Mouse (Mus musculus) leukemia stem cell, adult 10-12 weeks (primary cell): ENCODE data around the gene Gm11009. TPM values are rescaled to one million over a fixed set of nuclear protein-coding genes. Genes with fewer than 3 reads are reported as not detected.

Source experiments
- polyA plus RNA-seq: library from polyadenylated mRNA; stranded (reverse); fragments of >175 nt; gene quantifications from 2 replicates; pipeline ENCODE4 v1.2.3, GENCODE M21; 2012; ENCODE audit warnings: low replicate concordance

Gm11009 gene
- not detected in 2 replicates for polyA plus RNA-seq

GRCm38 (mm10) chr2:176319394-176319793, at the start of gene Gm11009:
Gene Gm11009 (minus strand): TSS chr2:176319494.

Other genes with a start within 250 kb of the Gm11009 start
- not detected in 2 replicates for gene Gm2004, start 169.7 kb downstream of the Gm11009 start, polyA plus RNA-seq
- 0.24 TPM in 1 of 2 replicates, not detected in the other for gene 2210418O10Rik, start 92.9 kb downstream of the Gm11009 start, polyA plus RNA-seq
- not detected in 2 replicates for gene Gm14435, start 104.1 kb upstream of the Gm11009 start, polyA plus RNA-seq
- 0.54 TPM in 1 of 2 replicates, not detected in the other for gene Gm14434, start 167.3 kb upstream of the Gm11009 start, polyA plus RNA-seq
- gene Zfp967, start 201.6 kb upstream of the Gm11009 start, polyA plus RNA-seq, result not detected in 2 replicates